Mouse (Mus musculus) cerebellum, adult 11-12 months (tissue): Measurements from ENCODE around the gene Ssbp2.

ENCODE experiments used
- DNase-seq: peaks from one replicate; pipeline ENCODE4 v3.0.0; 2022

Ssbp2 gene

DNA sequence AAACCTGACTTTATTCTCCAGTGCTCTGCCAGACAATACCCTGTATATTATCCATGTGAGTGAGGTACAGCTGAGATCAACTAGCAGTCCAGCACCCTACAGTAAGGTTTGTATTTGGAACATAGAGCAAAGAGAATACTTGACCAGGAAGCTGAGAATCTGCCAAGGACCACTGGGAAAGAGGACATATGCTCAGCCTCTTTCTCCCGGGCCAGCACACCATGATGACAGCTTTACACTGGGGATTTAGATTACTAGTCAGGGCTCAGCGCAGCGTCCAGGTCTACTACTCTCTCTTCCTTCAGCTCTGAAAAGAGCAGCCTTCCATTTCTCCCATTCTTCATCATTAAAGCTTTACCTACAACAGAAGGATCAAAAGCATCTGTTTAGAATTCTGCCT, 76.6 kb downstream of the Ssbp2 start:
- no peak for DNase-seq

- no peak for DNase-seq
Observed at GRCm38 (mm10) chr13:91540145-91541068, 80.3 kb downstream of the Ssbp2 start.

DNA sequence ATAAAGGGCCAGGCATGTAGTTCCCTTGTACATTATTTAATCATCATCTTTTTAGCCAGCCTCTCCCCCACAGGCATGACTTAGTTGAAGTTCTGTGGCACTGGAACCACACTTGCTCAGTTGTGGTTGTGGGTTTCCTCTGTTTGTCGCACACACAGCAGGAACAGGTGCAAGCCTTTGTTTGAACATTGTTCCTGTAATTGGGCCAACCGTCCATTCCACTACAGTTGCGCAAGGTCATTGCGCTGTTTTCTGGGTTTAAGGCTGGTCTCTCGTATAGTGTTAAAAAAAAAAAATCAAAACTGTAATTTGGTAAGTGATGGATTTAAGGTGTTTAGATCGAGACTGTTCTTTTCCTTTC, 81.0 kb downstream of the Ssbp2 start:
- no peak for DNase-seq

- DNase-seq, result no peak
Observed at GRCm38 (mm10) chr13:91543555-91543954, 83.5 kb downstream of the Ssbp2 start.

DNA sequence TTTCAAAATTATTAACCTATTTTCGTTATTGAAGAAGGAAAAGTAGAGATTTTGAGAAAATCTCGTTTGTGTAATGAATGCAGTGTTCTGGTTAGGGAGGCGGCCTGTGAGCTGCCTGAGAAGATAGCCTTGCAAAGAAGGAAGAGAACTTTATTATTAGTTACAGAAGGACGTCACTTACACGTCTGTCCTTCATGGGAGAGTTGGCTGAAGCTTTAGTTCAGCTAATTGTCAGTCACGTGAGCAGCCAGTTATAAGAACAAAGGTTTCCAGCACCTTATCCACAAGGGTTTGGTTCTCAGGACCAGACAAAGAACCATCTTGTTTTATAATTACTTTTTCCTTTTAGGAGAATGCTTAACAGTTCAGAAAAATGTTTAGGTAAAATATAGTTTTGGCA, 104.0 kb downstream of the Ssbp2 start:
- no peak for DNase-seq

DNA sequence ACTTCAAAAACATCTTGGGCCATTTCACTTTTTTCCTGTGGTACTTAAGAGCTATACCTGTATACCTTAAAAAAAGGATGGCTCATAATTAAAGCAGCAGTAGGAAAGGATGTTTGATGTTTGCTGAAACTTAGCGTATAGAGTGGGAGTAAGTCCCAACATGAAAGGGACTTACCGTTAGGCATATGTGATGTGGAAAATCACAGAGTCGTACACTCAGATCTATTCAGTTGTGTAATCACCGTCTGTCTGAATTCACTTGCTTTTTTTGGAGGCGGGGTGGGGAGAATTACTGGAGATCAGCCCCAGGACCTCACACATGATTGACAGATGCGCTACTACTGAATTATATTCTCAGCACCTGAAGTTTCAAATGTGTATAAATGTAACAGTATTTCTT, 104.7 kb downstream of the Ssbp2 start:
- no peak for DNase-seq

GRCm38 (mm10) chr13:91581504-91581903, 121.4 kb downstream of the Ssbp2 start:
- DNase-seq, result no peak

GRCm38 (mm10) chr13:91582212-91582611, 122.1 kb downstream of the Ssbp2 start:
- DNase-seq, result no peak

GRCm38 (mm10) chr13:91586368-91586767, 126.3 kb downstream of the Ssbp2 start:
- DNase-seq, result no peak

- no peak for DNase-seq
Observed at GRCm38 (mm10) chr13:91588475-91588874, 128.4 kb downstream of the Ssbp2 start.

GRCm38 (mm10) chr13:91591863-91592262, 131.8 kb downstream of the Ssbp2 start:
- peak; percentile 71 for DNase-seq

DNA sequence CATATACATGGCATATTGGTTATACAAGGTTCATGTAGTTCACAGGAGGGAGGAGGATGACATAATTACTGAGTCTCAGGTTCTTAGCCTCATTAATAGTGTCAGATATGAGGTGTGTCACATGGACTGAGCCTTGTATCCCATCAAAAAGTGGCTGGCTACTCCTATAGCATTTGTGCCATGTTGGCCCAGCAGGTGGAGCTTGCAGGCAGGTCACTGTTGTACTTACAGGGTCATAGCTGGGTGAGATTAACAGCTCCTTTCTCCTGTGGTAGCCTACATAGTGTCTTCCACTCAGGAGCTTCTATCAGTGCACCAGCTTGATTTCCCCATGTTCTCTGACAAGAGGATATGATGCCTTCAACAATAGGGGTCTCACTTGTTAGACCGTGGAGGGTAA, 135.2 kb downstream of the Ssbp2 start:
- DNase-seq, result no peak

- DNase-seq, result no peak
Observed at GRCm38 (mm10) chr13:91599594-91599993, 139.5 kb downstream of the Ssbp2 start.

DNA sequence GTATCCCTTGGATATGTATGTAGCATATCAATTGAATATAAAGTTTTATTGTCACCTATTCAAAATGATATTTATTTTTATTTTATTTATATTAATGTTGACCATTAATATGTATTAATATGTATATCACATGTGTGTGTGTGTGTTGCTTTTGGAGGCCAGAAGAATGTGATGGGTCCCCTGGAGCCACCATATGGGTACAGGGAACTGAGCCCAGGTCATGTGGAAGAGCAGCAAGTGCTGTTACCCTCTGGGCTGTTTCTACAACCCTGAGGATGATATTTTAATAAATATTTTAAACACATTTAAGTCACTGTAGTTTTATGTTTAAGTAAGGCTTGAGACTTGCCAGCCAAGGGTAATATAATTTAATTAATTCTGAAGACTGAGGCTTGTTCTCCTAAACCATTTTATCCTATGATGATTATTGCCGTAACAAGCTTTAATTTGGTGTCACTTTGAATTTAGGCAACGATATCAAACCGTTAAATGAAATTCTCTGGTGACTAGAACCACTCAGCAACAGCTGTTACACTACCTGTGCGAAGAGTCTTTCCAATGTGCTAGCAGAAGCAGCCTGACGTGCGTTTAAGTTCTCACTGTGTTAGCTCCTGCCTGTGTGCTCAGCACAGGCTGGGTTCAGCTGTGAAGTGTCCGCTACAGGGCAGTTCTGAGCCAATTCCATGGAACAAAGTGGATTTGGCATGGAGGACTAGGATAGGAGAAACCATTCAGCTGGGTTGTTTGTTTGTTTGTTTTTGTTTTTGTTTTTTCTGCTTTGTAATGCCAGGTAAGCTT, 145.2 kb downstream of the Ssbp2 start:
- no peak for DNase-seq

DNA sequence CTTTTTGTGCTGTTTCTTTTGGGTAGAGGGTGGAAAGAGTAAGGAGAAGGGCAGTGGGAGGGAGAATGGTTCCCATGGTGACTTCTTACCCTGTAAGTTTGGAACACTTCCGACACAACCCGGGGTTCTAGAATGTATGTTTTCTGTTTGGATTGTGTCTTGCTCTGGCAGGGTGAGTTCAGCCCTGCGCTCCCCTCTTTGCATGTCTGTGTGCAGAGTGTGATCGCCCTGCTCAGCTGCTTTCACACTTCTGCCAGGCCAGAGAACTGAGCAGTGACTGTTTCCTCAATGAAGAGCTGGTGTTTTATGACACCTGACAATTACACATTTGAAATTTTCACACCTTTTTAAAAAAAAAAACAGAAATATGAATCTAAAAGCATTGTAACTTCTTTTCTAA, 150.5 kb downstream of the Ssbp2 start:
- DNase-seq, result no peak

DNA sequence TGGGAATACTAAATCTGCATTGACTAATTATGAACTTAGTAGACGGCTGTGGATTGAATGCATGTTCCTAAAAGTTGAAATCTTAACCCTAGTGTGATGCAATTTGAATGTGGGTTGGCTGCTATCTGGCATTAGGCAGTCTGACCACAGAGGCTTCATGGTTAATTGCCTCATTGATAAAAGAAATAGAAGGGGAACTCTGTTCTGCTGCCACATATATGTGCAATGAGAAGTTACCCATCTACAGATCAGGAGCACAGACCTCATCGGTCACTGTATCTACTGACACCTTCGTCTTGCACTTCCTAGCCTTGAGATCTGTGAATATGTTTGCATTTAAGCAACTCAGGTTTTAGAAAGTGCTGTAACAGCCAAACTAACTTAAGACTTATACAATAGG, 151.8 kb downstream of the Ssbp2 start:
- DNase-seq, result no peak

GRCm38 (mm10) chr13:91612578-91612977, 152.5 kb downstream of the Ssbp2 start:
- DNase-seq, result no peak

GRCm38 (mm10) chr13:91616050-91616449, 156.0 kb downstream of the Ssbp2 start:
- no peak for DNase-seq

GRCm38 (mm10) chr13:91616876-91617275, 156.8 kb downstream of the Ssbp2 start:
- no peak for DNase-seq

DNA sequence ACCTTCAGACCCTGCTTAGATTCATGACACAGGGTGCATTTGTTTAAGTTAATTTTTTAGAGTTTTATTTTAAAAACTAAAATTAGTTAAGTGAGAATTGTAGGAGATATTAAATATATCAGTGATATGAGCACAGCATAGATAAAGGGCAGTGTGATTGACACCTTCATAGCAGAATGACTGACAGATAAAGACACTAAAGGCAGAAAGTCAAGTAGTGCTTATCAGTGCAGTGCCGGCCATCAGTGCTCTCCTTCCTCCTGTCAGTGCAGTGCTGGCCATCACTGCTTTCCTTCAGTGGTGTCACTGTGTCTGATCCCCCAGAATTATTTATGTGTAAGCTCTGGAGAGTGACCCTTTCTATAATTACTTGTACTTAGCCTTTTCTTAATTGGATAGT, 159.3 kb downstream of the Ssbp2 start:
- no peak for DNase-seq

DNA sequence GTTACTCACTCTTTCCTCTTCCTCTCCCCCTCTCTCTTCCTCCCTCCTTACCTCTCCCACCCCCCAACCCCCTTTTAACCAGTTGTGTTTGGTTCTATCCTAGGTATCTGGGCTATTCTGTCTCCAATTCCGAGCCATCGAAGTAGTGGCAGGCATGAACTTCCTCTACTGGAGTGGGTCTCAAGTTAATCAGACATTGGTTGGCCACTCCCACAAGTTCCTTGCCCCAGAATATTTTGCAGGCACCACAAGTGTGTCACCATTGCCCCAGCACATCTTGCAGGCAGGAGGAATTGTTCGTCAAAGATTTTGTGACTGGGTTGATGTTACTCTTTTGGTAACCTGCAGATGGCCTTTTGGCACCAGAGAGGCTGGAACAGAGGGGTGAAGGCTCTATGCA, 160.5 kb downstream of the Ssbp2 start:
- DNase-seq, result no peak

DNA sequence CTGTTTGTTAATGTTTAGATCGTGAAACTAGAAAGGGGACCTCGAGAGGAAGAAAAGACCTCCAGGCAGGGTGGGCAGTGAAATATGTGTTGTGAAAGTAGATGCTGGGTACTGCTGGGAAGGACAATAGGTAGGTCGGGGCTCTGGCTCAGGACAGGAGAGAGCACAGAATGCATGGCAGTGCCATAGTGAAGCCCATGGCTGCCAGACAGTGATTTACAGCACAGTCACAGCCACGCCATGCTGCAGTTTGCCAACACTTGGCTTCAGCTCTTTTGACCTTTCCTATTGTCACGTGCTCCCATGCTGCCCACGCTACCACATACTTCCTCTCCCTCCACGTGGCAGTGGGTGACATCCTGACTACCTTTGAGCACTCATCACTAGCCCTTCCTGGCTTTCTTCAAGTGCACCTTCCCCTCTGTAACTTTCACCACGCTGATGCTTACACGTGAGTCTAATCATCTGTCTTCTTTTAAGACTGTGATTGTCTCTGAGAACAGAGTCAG, 171.3 kb downstream of the Ssbp2 start:
- no peak for DNase-seq

- DNase-seq, result no peak
Observed at GRCm38 (mm10) chr13:91634123-91634522, 174.0 kb downstream of the Ssbp2 start.

- no peak for DNase-seq
Observed at GRCm38 (mm10) chr13:91635957-91636356, 175.9 kb downstream of the Ssbp2 start.
